In the genomic region with DNA sequence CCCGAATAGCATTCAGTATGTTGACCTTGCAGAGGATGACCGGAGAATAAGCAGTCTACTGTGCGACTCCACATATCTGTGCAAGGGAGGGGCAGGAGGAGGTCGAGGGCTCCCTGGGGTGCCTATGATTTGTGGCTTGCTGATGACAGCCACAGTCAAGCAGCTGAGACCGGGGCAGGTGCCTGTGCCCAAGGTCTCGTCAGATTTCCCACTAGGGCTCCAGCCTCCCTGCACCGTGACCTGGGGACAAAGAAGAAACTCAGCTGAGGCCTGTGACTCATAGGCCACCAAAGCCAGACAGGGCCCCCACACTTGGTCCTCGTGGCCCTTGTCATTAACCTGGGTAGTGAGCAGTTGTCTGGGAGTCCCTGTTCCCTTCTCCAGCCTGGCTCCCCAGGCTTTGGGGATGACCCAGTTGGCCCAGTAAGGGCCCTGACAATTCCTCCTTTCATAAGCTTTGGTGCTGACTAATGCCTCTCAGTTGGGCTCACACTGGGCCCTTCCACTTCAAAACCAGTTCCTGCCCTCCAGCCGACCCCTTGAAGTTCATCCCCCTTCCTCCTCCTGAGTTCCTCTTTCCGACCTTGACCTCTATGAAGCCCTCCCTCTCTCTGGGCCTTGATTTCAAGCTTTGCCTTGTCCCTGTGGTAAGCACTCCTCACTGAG, we compare ENCODE assay signal across 16 mouse cellular contexts. TPM values are rescaled to one million over a fixed set of nuclear protein-coding genes. Genes with fewer than 3 reads are reported as not detected.
DNase-seq lines count a peak whose midpoint lies in the region; ATAC-seq and TF ChIP-seq lines count a peak whose summit lies in the region.
"Had no signal": no experiment of that assay in that cellular context is flagged by ENCODE, and none has a peak within 500 bp of the region (broad histone marks: within the 10 kb centered on the region; RNA-seq: fewer than 3 reads in every experiment).

No protein-coding gene starts in this region.

- no peak for TF ChIP-seq CTCF in liver, postnatal 0 days (IDR thresholded peaks at IDR 0.05; ENCODE audit: low read depth)
- no peak for TF ChIP-seq CTCF in stomach, postnatal 0 days (IDR thresholded peaks at IDR 0.05; ENCODE audit: low read depth)

- 46% methylated on average over 10 of the region's 10 CpGs for WGBS in liver, postnatal 0 days (ENCODE audit: insufficient replicate concordance)
- 71% methylated on average over 10 of the region's 10 CpGs for WGBS in stomach, postnatal 0 days

- no peak overlapping the region for H3K4me3 ChIP-seq in liver, postnatal 0 days (ENCODE audit: low read depth, low read length)
- no peak overlapping the region for H3K4me3 ChIP-seq in stomach, postnatal 0 days (ENCODE audit: low read depth, low read length)
- H3K4me3 ChIP-seq: embryonic facial prominence, embryonic 13.5 days; limb, embryonic 13.5 days; lung, embryonic 15.5 days had no signal

- TF ChIP-seq EP300 in liver, postnatal 0 days (IDR thresholded peaks at IDR 0.05; ENCODE audit: low read depth), result no peak
- TF ChIP-seq EP300 in stomach, postnatal 0 days (optimal IDR thresholded peaks at IDR 0.05), result no peak

- DNase-seq in cerebellum, adult 9-10 months, result peak; percentile 27
- no peak for DNase-seq in cerebellum, postnatal 36 days
- DNase-seq in 416B (ENCODE audit: low read depth), result peak; percentile 43
- peak; percentile 54 to 64 for DNase-seq in heart, postnatal 10 days
- DNase-seq in liver, postnatal 0 days, result no peak
- no peak for DNase-seq in stomach, postnatal 0 days (ENCODE audit: low spot score)
- DNase-seq: cerebellum, adult 18-20 months; forebrain, postnatal 0 days; midbrain, embryonic 14.5 days; thymus, adult 2 months had no signal

- intact Hi-C loops in heart, postnatal 10 days (cut with DNase I), result no loop called here

- no peaks in the 10 kb centered on the region for H3K9me3 ChIP-seq in liver, postnatal 0 days (ENCODE audit: low read length)
- no peaks in the 10 kb centered on the region for H3K9me3 ChIP-seq in stomach, postnatal 0 days (ENCODE audit: control insufficient read depth, low read length)
- H3K9me3 ChIP-seq: embryonic facial prominence, embryonic 13.5 days; limb, embryonic 13.5 days; lung, embryonic 15.5 days had no signal

- H3K4me2 ChIP-seq in liver, postnatal 0 days (ENCODE audit: low read depth, low read length), result no peak overlapping the region
- H3K4me2 ChIP-seq in stomach, postnatal 0 days (replicated peaks; ENCODE audit: low read depth), result no peak overlapping the region
- H3K4me2 ChIP-seq: embryonic facial prominence, embryonic 13.5 days; limb, embryonic 13.5 days; lung, embryonic 15.5 days had no signal

- 0 out of 2 replicates have a peak, but pooled peaks cover 8% of the 10 kb centered on the region for H3K27me3 ChIP-seq in liver, postnatal 0 days (ENCODE audit: insufficient read depth, low read length)
- no peaks in the 10 kb centered on the region for H3K27me3 ChIP-seq in stomach, postnatal 0 days (ENCODE audit: control insufficient read depth, insufficient read depth, low read length)

- H3K4me1 ChIP-seq in liver, postnatal 0 days (ENCODE audit: insufficient read depth), result peaks cover 20% of the 10 kb centered on the region
- 0 out of 2 replicates have a peak, but pooled peaks cover 4% of the 10 kb centered on the region for H3K4me1 ChIP-seq in stomach, postnatal 0 days (replicated peaks; ENCODE audit: control insufficient read depth, insufficient read depth)

- peak; percentile 17 for ATAC-seq in common myeloid progenitor, adult 5-6 weeks (replicated peaks; ENCODE audit: low read depth, poor library complexity, severe bottlenecking)
- no peak for ATAC-seq in liver, postnatal 0 days
- ATAC-seq in erythroblast, adult 5-6 weeks (replicated peaks; ENCODE audit: low FRiP score, poor library complexity, severe bottlenecking), result no peak
- no peak for ATAC-seq in stomach, postnatal 0 days (ENCODE audit: low FRiP score, low TSS enrichment)
- ATAC-seq: forebrain, postnatal 0 days; intestine, embryonic 16.5 days had no signal

- no peak overlapping the region for H3K27ac ChIP-seq in liver, postnatal 0 days (ENCODE audit: low read depth)
- H3K27ac ChIP-seq in stomach, postnatal 0 days (replicated peaks), result no peak overlapping the region
- H3K27ac ChIP-seq: embryonic facial prominence, embryonic 13.5 days; limb, embryonic 13.5 days; lung, embryonic 15.5 days had no signal

- H3K36me3 ChIP-seq in liver, postnatal 0 days (replicated peaks; ENCODE audit: insufficient read depth, low read length), result no peaks in the 10 kb centered on the region
- H3K36me3 ChIP-seq in stomach, postnatal 0 days (ENCODE audit: control insufficient read depth, insufficient read depth, low read length), result no peaks in the 10 kb centered on the region
- H3K36me3 ChIP-seq: embryonic facial prominence, embryonic 13.5 days; limb, embryonic 13.5 days; lung, embryonic 15.5 days had no signal

- no peak overlapping the region for H3K9ac ChIP-seq in liver, postnatal 0 days (replicated peaks)
- no peak overlapping the region for H3K9ac ChIP-seq in stomach, postnatal 0 days (ENCODE audit: low read length)
- H3K9ac ChIP-seq: embryonic facial prominence, embryonic 13.5 days; forebrain, postnatal 0 days; limb, embryonic 13.5 days; lung, embryonic 15.5 days had no signal

RNA-seq across cellular contexts. Expression of gene Lif, which starts 39.4 kb away (rescaled TPM):
- total RNA-seq in common myeloid progenitor, adult 5-6 weeks (2017), result 0.63 and 1.1 TPM in 2 replicates
- under 1 TPM; 0.55 to 0.62 TPM for total RNA-seq in heart, postnatal 10 days (2021)
- polyA plus RNA-seq in liver, postnatal 0 days (2015; fragmentation: Nextera tagmentation; extraction: Ambion mirVana), result not detected in 2 replicates
- total RNA-seq in erythroblast, adult 5-6 weeks (2015; ENCODE audit: low replicate concordance), result not detected in 2 replicates
- not detected in 2 replicates for total RNA-seq in erythroblast, adult 5-6 weeks (2017; ENCODE audit: low replicate concordance)
- polyA plus RNA-seq in stomach, postnatal 0 days (2015; fragmentation: Nextera tagmentation; extraction: Ambion mirVana), result 0.61 and 1.1 TPM in 2 replicates
- polyA plus RNA-seq: midbrain, embryonic 14.5 days had no signal

Comparison
In these comparisons a context has a peak if more than half of its experiments do, and no peak if none do; other contexts are left out.
1. DNase-seq: peak in cerebellum, adult 9-10 months (single experiment), 416B (single experiment) and heart, postnatal 10 days (2 of 2); none in cerebellum, postnatal 36 days (0 of 2), liver, postnatal 0 days (single experiment) and stomach, postnatal 0 days (single experiment).